Mouse (Mus musculus) liver, postnatal 0 days (tissue): ENCODE data around the gene Tmx4.

Source experiments
- CTCF ChIP-seq: sonication (generic); IDR thresholded peaks from 2 replicates; pipeline ENCODE4 v1.5.1; 2016; ENCODE audit warnings: antibody characterized with exemption, low read depth
- EP300 ChIP-seq: IDR thresholded peaks from 2 replicates; pipeline ENCODE4 v1.6.1; 2016; ENCODE audit warnings: antibody characterized with exemption, low read depth, mild to moderate bottlenecking

GRCm38 (mm10) chr2:134681271-134681961 is 37.5 kb upstream of the Tmx4 start:
- TF ChIP-seq CTCF: peak; percentile 75
- no peak for TF ChIP-seq EP300
